Mouse (Mus musculus) heart, postnatal 0 days (tissue): Measurements from ENCODE around the gene Zfp451.

Experiments used
- CTCF ChIP-seq: IDR thresholded peaks from 2 replicates; pipeline ENCODE4 v1.5.1; 2016; ENCODE audit warnings: antibody characterized with exemption, control low read depth, low read depth
- EP300 ChIP-seq: IDR thresholded peaks from 2 replicates; pipeline ENCODE4 v1.6.1; 2016; ENCODE audit warnings: antibody characterized with exemption, low read depth

GRCm38 (mm10) chr1:33755799-33756198, 58.6 kb downstream of the Zfp451 start:
- no peak for TF ChIP-seq EP300
- no peak for TF ChIP-seq CTCF
